Mouse (Mus musculus) v-Abl transformed pro-B cells (cell line): ENCODE results near the gene Cdh13.

Experiments used
- in situ Hi-C, 2 experiments: fragments of 400-800 bp; cut with MboI; formaldehyde crosslinking; loops; one replicate each; pipeline ENCODE4 v1.15.1; 2025; ENCODE audit not compliant: unreplicated experiment in 2 of 2

Gene Cdh13

GRCm38 (mm10) chr8:118439857-118440256, 156.3 kb downstream of the Cdh13 start:
- in situ Hi-C loops, result no loop called here

- in situ Hi-C loops, result no loop called here
Observed at GRCm38 (mm10) chr8:118443361-118443760, 159.8 kb downstream of the Cdh13 start.

GRCm38 (mm10) chr8:118444651-118445207, 161.2 kb downstream of the Cdh13 start:
- in situ Hi-C loops, result no loop called here

DNA sequence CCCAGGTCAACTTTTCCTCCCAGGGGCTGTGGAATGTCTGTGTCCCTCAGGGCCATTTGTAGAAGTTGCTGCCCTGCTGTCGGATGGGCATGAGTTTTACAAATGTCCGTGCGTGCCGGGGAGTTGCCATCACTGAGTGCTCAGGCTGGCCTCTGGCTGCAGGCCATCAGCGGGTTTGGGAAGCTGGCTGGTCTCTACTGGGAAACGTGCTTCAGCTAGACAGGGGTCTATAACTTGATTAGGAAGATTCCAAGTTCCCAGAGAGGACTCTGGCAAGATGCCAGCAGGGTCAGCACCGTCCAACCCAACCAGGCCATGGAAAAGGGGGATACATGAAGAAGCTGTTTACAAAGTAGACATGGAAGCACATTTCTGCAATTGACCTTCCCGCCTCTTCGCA, 163.0 kb downstream of the Cdh13 start:
- in situ Hi-C loops, result no loop called here

GRCm38 (mm10) chr8:118448011-118448410, 164.5 kb downstream of the Cdh13 start:
- in situ Hi-C loops, result no loop called here

- in situ Hi-C loops, result no loop called here
Observed at GRCm38 (mm10) chr8:118452445-118453103, 169.0 kb downstream of the Cdh13 start.

DNA sequence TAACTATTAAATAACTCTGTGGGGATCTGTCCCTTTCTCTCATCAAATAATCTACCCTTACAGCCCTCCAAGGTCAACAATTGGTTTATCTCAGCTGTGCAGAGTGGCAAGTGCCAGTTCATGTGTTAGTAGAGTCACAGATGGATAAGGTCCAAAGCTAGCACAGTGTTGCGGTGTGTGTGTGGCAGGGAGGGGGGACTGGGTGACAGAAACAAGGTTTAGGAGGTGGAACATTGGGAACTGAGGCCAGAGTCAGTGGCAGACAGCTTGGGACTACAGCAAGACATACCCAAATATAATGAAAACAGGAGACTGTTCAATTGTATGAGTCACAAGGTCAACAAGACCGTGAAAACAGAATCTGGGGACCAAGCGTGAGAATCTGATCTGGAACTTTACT, 171.7 kb downstream of the Cdh13 start:
- in situ Hi-C loops, result no loop called here

DNA sequence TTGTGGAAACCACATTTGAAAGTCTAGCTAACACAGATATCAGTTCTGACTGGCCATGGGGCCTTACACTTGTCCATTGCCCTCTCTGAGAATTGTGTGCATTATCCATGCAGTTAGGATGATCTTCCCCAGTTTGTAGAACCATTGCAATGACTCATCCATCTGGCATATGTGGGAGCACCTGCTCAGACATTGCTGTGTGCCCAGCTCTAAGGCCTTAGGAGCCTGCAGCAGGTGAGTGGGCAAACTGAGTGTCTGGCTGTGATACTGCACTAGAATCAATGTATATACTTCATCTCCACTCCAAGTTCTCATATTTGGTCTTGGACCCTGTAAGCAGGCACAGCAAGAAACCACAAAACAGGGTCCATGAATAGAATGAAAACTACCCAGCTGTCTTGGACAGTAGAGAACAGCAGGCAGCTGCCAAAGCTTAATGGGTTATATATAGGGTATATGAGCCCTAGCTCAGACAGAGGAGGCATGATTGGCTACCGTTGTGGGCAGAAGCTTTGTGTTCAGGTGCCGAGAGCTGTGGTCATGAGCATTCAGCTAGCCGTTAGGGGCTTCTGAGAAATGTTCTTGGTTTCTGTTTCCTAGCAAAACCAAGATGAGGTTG, 181.9 kb downstream of the Cdh13 start:
- in situ Hi-C loops, result no loop called here

GRCm38 (mm10) chr8:118477587-118477986, 194.1 kb downstream of the Cdh13 start:
- in situ Hi-C loops, result no loop called here

DNA sequence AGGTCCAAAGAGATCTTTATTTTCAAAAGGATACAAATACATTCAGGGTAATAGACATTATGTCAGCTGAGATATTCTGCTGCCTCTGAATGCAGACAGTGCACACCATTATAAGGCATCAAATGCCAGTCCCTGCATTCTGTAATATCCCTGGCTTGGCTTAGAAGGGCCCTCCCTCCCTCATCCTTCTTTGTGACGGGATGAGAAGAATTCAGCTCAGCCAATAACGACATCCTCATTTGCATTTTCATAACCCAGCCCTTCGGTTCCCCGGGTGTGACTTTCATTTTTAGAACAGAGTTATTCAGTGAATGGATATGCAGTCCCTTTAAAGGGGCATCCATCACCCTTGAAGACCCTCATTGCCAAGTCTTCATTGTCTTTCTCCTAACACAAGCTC, 205.2 kb downstream of the Cdh13 start:
- in situ Hi-C loops, result no loop called here

DNA sequence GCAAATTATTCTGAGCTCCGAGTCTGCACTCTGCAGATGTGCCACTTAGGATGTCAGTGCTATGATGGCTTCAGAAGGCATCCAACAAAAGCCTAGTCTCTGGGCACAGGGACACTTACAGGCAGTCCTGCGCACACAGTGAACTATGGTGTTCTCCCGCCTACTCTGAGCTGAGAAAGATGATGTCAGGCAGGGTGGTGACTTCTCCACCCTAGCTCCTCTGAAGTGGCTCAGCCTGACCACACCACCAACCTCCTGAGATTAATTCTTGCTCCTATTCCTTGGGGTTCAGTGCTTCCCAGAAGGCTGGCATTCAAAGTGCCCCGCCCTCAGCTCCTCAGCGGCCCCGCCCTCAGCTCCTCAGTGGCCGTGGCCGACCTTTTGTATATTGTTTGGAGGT, 219.0 kb downstream of the Cdh13 start:
- in situ Hi-C loops, result no loop called here

DNA sequence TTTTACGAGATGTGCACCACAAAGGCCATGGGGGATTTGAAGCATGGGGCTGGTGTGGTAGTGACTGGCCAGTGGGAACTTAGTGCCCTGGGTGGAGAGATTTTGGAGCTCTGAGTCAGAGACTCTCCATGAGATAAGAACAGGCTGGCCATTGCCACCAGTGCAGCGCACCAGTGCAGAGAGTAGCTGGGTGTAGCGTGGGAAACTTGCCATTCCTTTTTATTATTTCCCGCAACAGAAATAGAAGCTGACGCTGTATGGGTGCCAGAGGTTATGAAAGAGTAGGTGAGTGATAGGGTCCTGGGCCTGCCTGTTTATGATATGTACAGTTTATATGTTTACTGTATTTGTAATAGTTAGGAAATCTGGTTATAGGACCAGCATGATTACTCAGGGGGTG, 225.9 kb downstream of the Cdh13 start:
- in situ Hi-C loops, result no loop called here

DNA sequence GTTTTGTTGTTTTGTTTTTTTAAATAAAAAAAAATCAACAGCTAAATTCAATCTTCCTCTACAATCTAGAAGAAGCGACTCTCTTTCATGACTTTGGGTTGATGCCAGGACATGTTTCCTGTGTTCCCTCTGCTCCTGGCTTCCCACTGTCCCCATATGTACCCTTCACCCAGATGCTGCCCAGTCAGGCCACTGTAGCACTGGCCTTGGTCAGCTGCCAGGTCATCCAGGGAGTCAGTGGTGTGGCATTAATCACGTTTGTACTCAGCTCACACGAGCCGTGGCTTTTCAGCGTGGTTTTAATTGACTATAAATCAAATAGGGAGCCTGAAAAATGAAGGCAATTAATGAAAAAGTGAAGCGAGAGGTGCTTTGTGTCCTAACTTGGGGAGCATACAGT, 229.7 kb downstream of the Cdh13 start:
- in situ Hi-C loops, result no loop called here

GRCm38 (mm10) chr8:118515616-118516015, 232.1 kb downstream of the Cdh13 start:
- in situ Hi-C loops, result no loop called here

DNA sequence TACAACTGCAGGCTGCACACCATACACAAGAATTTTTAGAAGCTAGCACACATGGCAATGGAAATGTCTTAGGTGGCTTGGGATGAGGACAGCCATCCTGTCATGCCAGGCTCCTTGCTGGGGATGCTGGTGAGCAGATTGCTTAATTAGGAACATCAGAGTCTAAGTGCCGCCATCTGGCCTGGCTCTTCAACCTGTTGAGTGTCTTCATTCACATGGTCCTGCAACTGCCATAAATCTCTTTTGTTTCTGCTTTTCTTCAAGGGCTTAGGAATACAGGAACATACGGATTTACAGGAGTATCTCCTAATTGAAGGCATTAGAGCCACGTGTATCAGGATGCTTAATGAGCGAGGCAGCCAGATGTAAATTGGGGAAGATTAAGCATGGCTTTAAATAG, 233.5 kb downstream of the Cdh13 start:
- in situ Hi-C loops, result no loop called here

- in situ Hi-C loops, result no loop called here
Observed at GRCm38 (mm10) chr8:118518030-118518741, 234.7 kb downstream of the Cdh13 start.

DNA sequence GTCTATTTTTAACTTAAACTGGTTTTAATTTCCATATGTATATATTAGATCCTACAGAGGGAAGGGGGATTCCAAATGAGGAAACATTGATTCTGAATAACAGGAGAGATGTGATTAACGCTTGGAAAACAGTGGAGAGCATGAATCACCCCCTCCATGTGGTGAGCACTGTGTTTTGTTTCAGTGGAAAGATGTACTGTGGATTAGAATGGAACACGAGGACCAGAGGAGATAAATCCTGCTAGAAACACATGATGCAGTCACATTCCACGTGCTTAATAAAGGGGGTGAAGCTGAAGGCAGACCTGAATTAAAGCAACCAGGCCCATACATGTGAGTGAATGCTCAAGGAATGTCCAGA, 235.2 kb downstream of the Cdh13 start:
- in situ Hi-C loops, result no loop called here

DNA sequence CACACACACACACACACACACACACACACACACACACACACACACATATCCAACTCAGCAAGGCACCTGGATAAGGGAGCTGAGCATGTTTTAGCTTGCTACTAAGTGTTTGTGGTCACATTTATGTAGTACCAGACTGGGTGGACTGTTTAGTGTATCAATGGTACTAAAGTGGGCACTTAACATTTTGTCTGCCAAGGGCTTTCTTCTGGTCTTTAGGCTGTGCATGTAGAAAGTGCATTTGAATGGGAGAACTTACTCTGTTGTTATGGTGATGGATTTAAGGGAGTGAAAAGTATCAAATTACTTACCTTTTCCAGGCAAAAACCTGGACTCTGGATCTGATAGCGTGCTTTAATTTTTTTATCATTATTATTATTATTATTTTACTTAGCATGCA, 240.4 kb downstream of the Cdh13 start:
- in situ Hi-C loops, result no loop called here

- in situ Hi-C loops, result no loop called here
Observed at GRCm38 (mm10) chr8:118538816-118539558, 255.5 kb downstream of the Cdh13 start.

GRCm38 (mm10) chr8:118539559-118539819, 256.0 kb downstream of the Cdh13 start:
- in situ Hi-C loops, result no loop called here

- in situ Hi-C loops, result no loop called here
Observed at GRCm38 (mm10) chr8:118539941-118540340, 256.4 kb downstream of the Cdh13 start.
